Mouse (Mus musculus) myocyte (in vitro differentiated cells): Measurements from ENCODE around the gene Hectd1.
A peak's percentile ranks its signal among the peaks of the same experiment; 100 is the strongest.

Source experiments
- CEBPB ChIP-seq: IDR thresholded peaks from 2 replicates; pipeline ENCODE4 v1.6.1; 2011; ENCODE audit warnings: mild to moderate bottlenecking, moderate library complexity; ENCODE audit not compliant: poor library complexity, insufficient read depth, severe bottlenecking
- E2F4 ChIP-seq: IDR thresholded peaks from one replicate; pipeline ENCODE4 v1.6.1; 2011; ENCODE audit warnings: mild to moderate bottlenecking, control low read depth, moderate library complexity; ENCODE audit not compliant: insufficient read depth
- MAX ChIP-seq: IDR thresholded peaks from one replicate; pipeline ENCODE4 v1.6.1; 2011; ENCODE audit warnings: low read depth, mild to moderate bottlenecking, control low read depth
- MYOD1 ChIP-seq, 3 experiments: IDR thresholded peaks; one replicate each; pipeline ENCODE4 v1.6.1; 2011; ENCODE audit warnings: control low read depth in 2 of 3, low read depth in 2 of 3, mild to moderate bottlenecking in 2 of 3, moderate library complexity in 1 of 3; ENCODE audit not compliant: insufficient read length in 2 of 3, control insufficient read depth in 1 of 3
- MYOG ChIP-seq, 3 experiments: IDR thresholded peaks; one replicate each; pipeline ENCODE4 v1.6.1; 2011; ENCODE audit warnings: control low read depth in 2 of 3, low read depth in 2 of 3, mild to moderate bottlenecking in 2 of 3; ENCODE audit not compliant: insufficient read length in 2 of 3, control insufficient read depth in 1 of 3, insufficient read depth in 1 of 3
- POLR2A ChIP-seq: IDR thresholded peaks from one replicate; pipeline ENCODE4 v1.6.1; 2011; ENCODE audit warnings: low read depth, mild to moderate bottlenecking, control low read depth, moderate library complexity; ENCODE audit not compliant: insufficient read length
- POLR2AphosphoS2 ChIP-seq: IDR thresholded peaks from one replicate; pipeline ENCODE4 v1.6.1; 2011; ENCODE audit warnings: low read depth, control low read depth; ENCODE audit not compliant: insufficient read length
- SRF ChIP-seq: IDR thresholded peaks from one replicate; pipeline ENCODE4 v1.6.1; 2011; ENCODE audit warnings: low read depth; ENCODE audit not compliant: control insufficient read depth, insufficient read length
- TCF12 ChIP-seq: IDR thresholded peaks from one replicate; pipeline ENCODE4 v1.6.1; 2011; ENCODE audit warnings: mild to moderate bottlenecking, control low read depth; ENCODE audit not compliant: poor library complexity, insufficient read depth, severe bottlenecking
- TCF3 ChIP-seq: IDR thresholded peaks from one replicate; pipeline ENCODE4 v1.6.1; 2011; ENCODE audit warnings: low read depth, control low read depth; ENCODE audit not compliant: insufficient read length
- USF1 ChIP-seq: IDR thresholded peaks from one replicate; pipeline ENCODE4 v1.6.1; 2011; ENCODE audit warnings: low read depth, mild to moderate bottlenecking, control low read depth, moderate library complexity

GRCm38 (mm10) chr12:51741690-51742089 is 87.6 kb downstream of the Hectd1 start:
- no peak for TF ChIP-seq POLR2A
- TF ChIP-seq MYOD1 (IDR thresholded peaks at IDR 0.05; ENCODE audit: control insufficient read depth in 1 of 3, insufficient read length in 2 of 3, low read depth in 2 of 3): no peak
- no peak for TF ChIP-seq USF1
- TF ChIP-seq TCF3: no peak
- TF ChIP-seq TCF12: no peak
- no peak for TF ChIP-seq MYOG (IDR thresholded peaks at IDR 0.05; ENCODE audit: control insufficient read depth in 1 of 3, insufficient read depth in 1 of 3, insufficient read length in 2 of 3, low read depth in 2 of 3)
- no peak for TF ChIP-seq MAX
- TF ChIP-seq E2F4: no peak
- peak; percentile 26 for TF ChIP-seq POLR2AphosphoS2
- no peak for TF ChIP-seq CEBPB
- no peak for TF ChIP-seq SRF
